In genomic region chr17:68273527-68273926, GRCm38 (mm10) we compare ENCODE assay signal across 8 mouse cellular contexts. TPM values are rescaled to one million over a fixed set of nuclear protein-coding genes. Genes with fewer than 3 reads are reported as not detected.
DNase-seq lines count a peak whose midpoint lies in the region; ATAC-seq and TF ChIP-seq lines count a peak whose summit lies in the region.

TSS of gene L3mbtl4 (plus strand) at chr17:68273797.

- H3K27ac ChIP-seq in hindbrain, embryonic 13.5 days, result no peak within 1 kb of the TSS
- H3K27ac ChIP-seq in limb, embryonic 12.5 days, result no peak within 1 kb of the TSS
- no peak within 1 kb of the TSS for H3K27ac ChIP-seq in neural tube, embryonic 14.5 days (ENCODE audit: low read depth, low read length)

- no peaks in the 10 kb centered on the region for H3K9me3 ChIP-seq in E14TG2a.4 (ENCODE audit: low read length)
- H3K9me3 ChIP-seq in hindbrain, embryonic 13.5 days, result no peaks in the 10 kb centered on the region
- H3K9me3 ChIP-seq in limb, embryonic 12.5 days, result no peaks in the 10 kb centered on the region
- no peaks in the 10 kb centered on the region for H3K9me3 ChIP-seq in neural tube, embryonic 14.5 days (ENCODE audit: control insufficient read depth, low read length)

- peak within 1 kb of the TSS; percentile 69 for H3K9ac ChIP-seq in hindbrain, embryonic 13.5 days
- peak within 1 kb of the TSS; percentile 48 for H3K9ac ChIP-seq in limb, embryonic 12.5 days (replicated peaks)
- peak within 1 kb of the TSS; percentile 58 for H3K9ac ChIP-seq in neural tube, embryonic 14.5 days (replicated peaks; ENCODE audit: low read depth, low read length)

- no peaks in the 10 kb centered on the region for H3K36me3 ChIP-seq in E14TG2a.4 (ENCODE audit: insufficient read depth, low read length)
- no peaks in the 10 kb centered on the region for H3K36me3 ChIP-seq in hindbrain, embryonic 13.5 days
- H3K36me3 ChIP-seq in limb, embryonic 12.5 days, result no peaks in the 10 kb centered on the region
- H3K36me3 ChIP-seq in neural tube, embryonic 14.5 days (ENCODE audit: control insufficient read depth, insufficient read depth, low read length), result no peaks in the 10 kb centered on the region

- H3K4me2 ChIP-seq in hindbrain, embryonic 13.5 days, result peak within 1 kb of the TSS; percentile 88
- H3K4me2 ChIP-seq in limb, embryonic 12.5 days, result peak within 1 kb of the TSS; percentile 99
- H3K4me2 ChIP-seq in neural tube, embryonic 14.5 days (ENCODE audit: low read depth, low read length), result peak within 1 kb of the TSS; percentile 97

- H3K27me3 ChIP-seq in E14TG2a.4 (ENCODE audit: insufficient read depth, low read length), result peaks cover 52% of the 10 kb centered on the region
- peaks cover 12% of the 10 kb centered on the region; the same call in 1 of the 2 replicates for H3K27me3 ChIP-seq in hindbrain, embryonic 13.5 days
- H3K27me3 ChIP-seq in limb, embryonic 12.5 days, result peaks cover 48% of the 10 kb centered on the region
- H3K27me3 ChIP-seq in neural tube, embryonic 14.5 days (ENCODE audit: control insufficient read depth, insufficient read depth, low read length), result no peaks in the 10 kb centered on the region

- H3K4me3 ChIP-seq in E14TG2a.4 (replicated peaks; ENCODE audit: low read length), result peak within 1 kb of the TSS; percentile 76
- peak within 1 kb of the TSS; percentile 55 for H3K4me3 ChIP-seq in hindbrain, embryonic 13.5 days
- H3K4me3 ChIP-seq in limb, embryonic 12.5 days (replicated peaks), result peak within 1 kb of the TSS; percentile 52
- H3K4me3 ChIP-seq in neural tube, embryonic 14.5 days (ENCODE audit: low read depth, low read length), result peak within 1 kb of the TSS; percentile 60

- ATAC-seq in cerebellum, adult (ENCODE audit: insufficient number of reproducible peaks, low FRiP score, low TSS enrichment), result 0 out of 2 replicates have a peak, but pooled peaks have one; percentile 60
- peak; percentile 90 for ATAC-seq in hindbrain, embryonic 13.5 days (ENCODE audit: low FRiP score)
- 0 out of 2 replicates have a peak, but pooled peaks have one; percentile 59 for ATAC-seq in limb, embryonic 12.5 days (ENCODE audit: insufficient number of reproducible peaks, insufficient read depth, low FRiP score, low TSS enrichment, low read depth)
- ATAC-seq in neural tube, embryonic 14.5 days (ENCODE audit: low read depth), result peak; percentile 91

- DNase-seq in cerebellum, adult 9-10 months, result no peak
- DNase-seq in embryo, embryonic 10 days (ENCODE audit: low spot score), result peak; percentile 41
- DNase-seq in T-cell, adult 2 months (ENCODE audit: low spot score), result no peak

- under 1% methylated on average over 28 of the region's 29 CpGs for WGBS in hindbrain, embryonic 13.5 days
- under 1% methylated on average over 29 of the region's 29 CpGs for WGBS in limb, embryonic 12.5 days
- under 1% methylated on average over 17 of the region's 29 CpGs for WGBS in neural tube, embryonic 14.5 days

- H3K4me1 ChIP-seq in E14TG2a.4 (replicated peaks; ENCODE audit: low read depth, low read length), result peaks cover 4% of the 10 kb centered on the region; the same call in 1 of the 2 replicates
- 0 out of 2 replicates have a peak, but pooled peaks cover 8% of the 10 kb centered on the region for H3K4me1 ChIP-seq in hindbrain, embryonic 13.5 days (replicated peaks)
- H3K4me1 ChIP-seq in limb, embryonic 12.5 days (replicated peaks), result peaks cover 9% of the 10 kb centered on the region
- H3K4me1 ChIP-seq in neural tube, embryonic 14.5 days (ENCODE audit: control insufficient read depth, insufficient read depth, low read length), result peaks cover 5% of the 10 kb centered on the region; the same call in 1 of the 2 replicates

- TF ChIP-seq CTCF in E14TG2a.4 (conservative IDR thresholded peaks at IDR 0.05; ENCODE audit: low read length), result no peak

RNA-seq across cellular contexts. Expression of gene L3mbtl4, which starts in this region (rescaled TPM):
- polyA plus RNA-seq in hindbrain, embryonic 13.5 days (2015; fragmentation: Nextera tagmentation; extraction: Ambion mirVana), result 1.8 and 2.0 TPM in 2 replicates
- polyA plus RNA-seq in limb, embryonic 12.5 days (2016; fragmentation: Nextera tagmentation; extraction: Ambion mirVana), result 0.13 TPM in 1 of 2 replicates, not detected in the other
- 4.0 and 5.3 TPM in 2 replicates for polyA plus RNA-seq in neural tube, embryonic 14.5 days (2014; fragmentation: Nextera tagmentation; extraction: Ambion mirVana)

Comparison
In these comparisons a context has a peak if more than half of its experiments do, and no peak if none do; other contexts are left out.
1. Peak in ATAC-seq, H3K4me3 ChIP-seq, H3K9ac ChIP-seq and H3K4me2 ChIP-seq in limb, embryonic 12.5 days; RNA of the gene not detected or under 1 TPM.